Mouse (Mus musculus) olfactory bulb, adult 2 months (tissue): ENCODE results near the gene Ccdc6.

Experiments
- CTCF ChIP-seq: fragments of 200-500 bp; IDR thresholded peaks from 2 replicates; pipeline ENCODE4 v1.5.1; 2012; ENCODE audit warnings: low read depth, mild to moderate bottlenecking, low read length, moderate library complexity; ENCODE audit not compliant: insufficient read depth
- POLR2A ChIP-seq: fragments of 200-500 bp; IDR thresholded peaks from 2 replicates; pipeline ENCODE4 v1.6.1; 2012; ENCODE audit warnings: mild to moderate bottlenecking, low read depth, low read length, moderate library complexity; ENCODE audit not compliant: insufficient read depth

GRCm38 (mm10) chr10:70139368-70139767, 42.4 kb downstream of the Ccdc6 start:
- TF ChIP-seq POLR2A, result no peak
- TF ChIP-seq CTCF, result no peak
